Mouse (Mus musculus): Measurements from ENCODE around the gene Sec24b.

- TF ChIP-seq POLR2AphosphoS2 (IDR thresholded peaks at IDR 0.05; ENCODE audit: insufficient read length, low read depth): no peak
- TF ChIP-seq POLR2A (IDR thresholded peaks at IDR 0.05; ENCODE audit: insufficient read length, low read depth): no peak
- no peak for TF ChIP-seq E2F4 (IDR thresholded peaks at IDR 0.05; ENCODE audit: insufficient read depth)
- no peak for TF ChIP-seq MAX (IDR thresholded peaks at IDR 0.05; ENCODE audit: low read depth)
- TF ChIP-seq CEBPB (IDR thresholded peaks at IDR 0.05; ENCODE audit: insufficient read depth, poor library complexity, severe bottlenecking): no peak
- no peak for TF ChIP-seq REST (IDR thresholded peaks at IDR 0.05; ENCODE audit: insufficient read depth, insufficient read length)
- no peak for TF ChIP-seq USF1 (IDR thresholded peaks at IDR 0.05; ENCODE audit: low read depth)
- TF ChIP-seq SRF (IDR thresholded peaks at IDR 0.05; ENCODE audit: control insufficient read depth, insufficient read length, low read depth): no peak
- TF ChIP-seq TCF12 (IDR thresholded peaks at IDR 0.05; ENCODE audit: insufficient read depth, poor library complexity, severe bottlenecking): no peak
- no peak for TF ChIP-seq MYOG (IDR thresholded peaks at IDR 0.05; ENCODE audit: control insufficient read depth in 1 of 3, insufficient read depth in 1 of 3, insufficient read length in 2 of 3, low read depth in 2 of 3)
Measured at GRCm38 (mm10) chr3:129970529-129971515, 90.5 kb downstream of the Sec24b start.
